Mouse (Mus musculus) testis, adult 2 months (tissue): ENCODE results near the gene Terb2. TPM values are rescaled to one million over a fixed set of nuclear protein-coding genes. Genes with fewer than 3 reads are reported as not detected.

Source experiments
- H3K27ac ChIP-seq: fragments of 200-500 bp; 2 replicates; pipeline ENCODE4 v1.5.1; 2012; ENCODE audit warnings: low read depth, low read length; ENCODE audit not compliant: control insufficient read depth, insufficient read depth
- H3K27me3 ChIP-seq: fragments of 200-500 bp; 2 replicates; pipeline ENCODE4 v1.6.1; 2012; ENCODE audit warnings: mild to moderate bottlenecking, low read length, moderate library complexity; ENCODE audit not compliant: control insufficient read depth, insufficient read depth
- H3K36me3 ChIP-seq: fragments of 200-500 bp; 2 replicates; pipeline ENCODE4 v1.6.1; 2012; ENCODE audit warnings: mild to moderate bottlenecking, low read length; ENCODE audit not compliant: control insufficient read depth, insufficient read depth
- H3K4me1 ChIP-seq: fragments of 200-500 bp; 2 replicates; pipeline ENCODE4 v1.6.1; 2012; ENCODE audit warnings: low read length; ENCODE audit not compliant: control insufficient read depth, insufficient read depth
- H3K4me3 ChIP-seq: fragments of 200-500 bp; 2 replicates; pipeline ENCODE4 v1.5.1; 2012; ENCODE audit warnings: low read depth, mild to moderate bottlenecking, low read length, moderate library complexity, mixed read lengths; ENCODE audit not compliant: control insufficient read depth
- CTCF ChIP-seq: fragments of 200-500 bp; IDR thresholded peaks from 2 replicates; pipeline ENCODE4 v1.5.1; 2012; ENCODE audit warnings: low read depth, mild to moderate bottlenecking, inconsistent platforms, low read length, moderate library complexity; ENCODE audit not compliant: control insufficient read depth, insufficient read depth, insufficient replicate concordance
- POLR2A ChIP-seq: fragments of 200-500 bp; IDR thresholded peaks from 2 replicates; pipeline ENCODE4 v1.6.1; 2012; ENCODE audit warnings: low read depth, mild to moderate bottlenecking, inconsistent platforms, low read length, moderate library complexity; ENCODE audit not compliant: control insufficient read depth
- polyA plus RNA-seq: library from polyadenylated mRNA; depleted of rRNA; stranded (reverse); fragments of >200 nt; gene quantifications from 2 replicates; pipeline ENCODE4 v1.2.3, GENCODE M21; 2012; rRNA removed

The Terb2 gene
- polyA plus RNA-seq, 1 experiment, result 1.6 TPM

GRCm38 (mm10) chr2:122241935-122242334, 55.9 kb downstream of the Terb2 start:
- no peak overlapping the region for H3K27ac ChIP-seq
- no peaks in the 10 kb centered on the region for H3K27me3 ChIP-seq
- no peaks in the 10 kb centered on the region for H3K4me1 ChIP-seq
- no peak overlapping the region for H3K4me3 ChIP-seq
- no peaks in the 10 kb centered on the region; the same call in 1 of the 2 replicates for H3K36me3 ChIP-seq
- TF ChIP-seq CTCF, result no peak
- no peak for TF ChIP-seq POLR2A

- no peak overlapping the region for H3K27ac ChIP-seq
- no peaks in the 10 kb centered on the region for H3K27me3 ChIP-seq
- H3K4me3 ChIP-seq, result no peak overlapping the region
- no peaks in the 10 kb centered on the region for H3K4me1 ChIP-seq
- H3K36me3 ChIP-seq, result peaks cover 2% of the 10 kb centered on the region
- no peak for TF ChIP-seq POLR2A
- TF ChIP-seq CTCF, result peak; percentile 79; the same call in 1 of the 2 replicates
These were observed 57.6 kb downstream of the Terb2 start for GRCm38 (mm10) chr2:122243671-122244131.

GRCm38 (mm10) chr2:122247786-122248185, 61.7 kb downstream of the Terb2 start:
- Histone ChIP-seq H3K36me3 (peaks cover 5% of the 10 kb centered on the region), H3K27ac (no peak overlapping the region), H3K4me1 (no peaks in the 10 kb centered on the region), H3K4me3 (no peak overlapping the region), H3K27me3 (no peaks in the 10 kb centered on the region)
- no peak for TF ChIP-seq POLR2A
- no peak for TF ChIP-seq CTCF

- Histone ChIP-seq H3K4me3 (no peak overlapping the region), H3K4me1 (no peaks in the 10 kb centered on the region), H3K27ac (no peak overlapping the region), H3K27me3 (no peaks in the 10 kb centered on the region), H3K36me3 (peaks cover 3% of the 10 kb centered on the region; the same call in 1 of the 2 replicates)
- TF ChIP-seq POLR2A, result no peak
- TF ChIP-seq CTCF, result no peak
These were observed 69.9 kb downstream of the Terb2 start for GRCm38 (mm10) chr2:122255997-122256396.

Other genes starting within 250 kb of the Terb2 start
- 11.2 and 14.1 TPM in 2 replicates for gene Ctdspl2, start 230.3 kb upstream of the Terb2 start, polyA plus RNA-seq
- 5.4 and 5.6 TPM in 2 replicates for gene Mageb3, start 230.2 kb upstream of the Terb2 start, polyA plus RNA-seq
- 8.9 and 9.4 TPM in 2 replicates for gene Eif3j1, start 157.7 kb upstream of the Terb2 start, polyA plus RNA-seq
- 6.4 and 8.0 TPM in 2 replicates for gene Spg11, start 67.9 kb upstream of the Terb2 start, polyA plus RNA-seq
- 35.8 and 163 TPM in 2 replicates for gene B2m, start 38.6 kb upstream of the Terb2 start, polyA plus RNA-seq
- 108 and 122 TPM in 2 replicates for gene Trim69, start 25.6 kb upstream of the Terb2 start, polyA plus RNA-seq
- gene Patl2, start 83 bp upstream of the Terb2 start, polyA plus RNA-seq, result 0.40 and 0.86 TPM in 2 replicates
- 740 and 863 TPM in 2 replicates for gene Sord, start 48.5 kb downstream of the Terb2 start, polyA plus RNA-seq
- gene Duox2, start 112.2 kb downstream of the Terb2 start, polyA plus RNA-seq, result 0.06 and 0.11 TPM in 2 replicates
- 0.06 and 0.08 TPM in 2 replicates for gene Duoxa2, start 112.6 kb downstream of the Terb2 start, polyA plus RNA-seq
- gene Duoxa1, start 127.5 kb downstream of the Terb2 start, polyA plus RNA-seq, result 0.12 and 0.41 TPM in 2 replicates
- 0.07 and 0.09 TPM in 2 replicates for gene Duox1, start 129.4 kb downstream of the Terb2 start, polyA plus RNA-seq
- 16.7 and 19.4 TPM in 2 replicates for gene Shf, start 182.9 kb downstream of the Terb2 start, polyA plus RNA-seq
- gene Slc28a2, start 240.2 kb downstream of the Terb2 start, polyA plus RNA-seq, result 0.20 and 0.26 TPM in 2 replicates